Mouse (Mus musculus) lung, postnatal 4 days (tissue): Measurements from ENCODE around the gene Znrd1as.
"Not testable (repeated sequence)": the region's sequence is repeated elsewhere in the genome, so short reads cannot be mapped to it uniquely, and the experiment has no call there.

Source experiments
- DNase-seq, 2 experiments: peaks; one replicate each; pipeline ENCODE4 v3.0.0; 2021

The Znrd1as gene

GRCm38 (mm10) chr17:36950981-36951947, 7.1 kb upstream of the Znrd1as start, which contains the start of gene Ppp1r11:
Ppp1r11 (minus strand) TSS chr17:36951741.
- peak; percentile 96 to 97 for DNase-seq

- DNase-seq: no peak
These were observed 5.8 kb upstream of the Znrd1as start for GRCm38 (mm10) chr17:36952631-36953030.

- DNase-seq: no peak
These were observed 5.3 kb upstream of the Znrd1as start for GRCm38 (mm10) chr17:36953062-36953461.

GRCm38 (mm10) chr17:36958884-36959283, 492 bp downstream of the Znrd1as start:
- no peak for DNase-seq

- DNase-seq: no peak
These were observed 2.7 kb downstream of the Znrd1as start for GRCm38 (mm10) chr17:36961125-36961524.

GRCm38 (mm10) chr17:36966875-36967274, 8.5 kb downstream of the Znrd1as start:
- no peak for DNase-seq

- DNase-seq: no peak
These were observed 12.0 kb downstream of the Znrd1as start for GRCm38 (mm10) chr17:36970316-36970890.

GRCm38 (mm10) chr17:36971172-36971850, 12.9 kb downstream of the Znrd1as start:
- no peak for DNase-seq

- peak in 1 of 2 experiments; percentile 35 for DNase-seq
These were observed 14.4 kb downstream of the Znrd1as start for GRCm38 (mm10) chr17:36972791-36973190.

GRCm38 (mm10) chr17:36973271-36973787, 14.9 kb downstream of the Znrd1as start:
- no peak for DNase-seq

GRCm38 (mm10) chr17:36981221-36981813, 22.9 kb downstream of the Znrd1as start, which contains the start of gene 2410137M14Rik:
2410137M14Rik (minus strand) TSS chr17:36981237.
- DNase-seq: peak in 1 of 2 experiments; percentile 31

GRCm38 (mm10) chr17:36981845-36982244, 23.5 kb downstream of the Znrd1as start:
- no peak for DNase-seq

- DNase-seq: no peak
These were observed 24.1 kb downstream of the Znrd1as start for GRCm38 (mm10) chr17:36982253-36983155.

GRCm38 (mm10) chr17:36988475-36988874, 30.1 kb downstream of the Znrd1as start:
- DNase-seq: no peak

- DNase-seq: no peak
These were observed 31.0 kb downstream of the Znrd1as start, which contains the start of gene H2-M5 for GRCm38 (mm10) chr17:36989437-36989836. H2-M5 (minus strand) TSS chr17:36989537.

- DNase-seq: not testable (repeated sequence)
These were observed 32.2 kb downstream of the Znrd1as start for GRCm38 (mm10) chr17:36990630-36991029.

GRCm38 (mm10) chr17:36992336-36993104, 34.1 kb downstream of the Znrd1as start:
- no peak for DNase-seq

- no peak for DNase-seq
These were observed 35.5 kb downstream of the Znrd1as start for GRCm38 (mm10) chr17:36993770-36994325.

GRCm38 (mm10) chr17:36994528-36994927, 36.1 kb downstream of the Znrd1as start:
- DNase-seq: no peak

- no peak for DNase-seq
These were observed 37.1 kb downstream of the Znrd1as start for GRCm38 (mm10) chr17:36995448-36995847.
